Mouse (Mus musculus): ENCODE data around the gene Cav3. TPM values are rescaled to one million over a fixed set of nuclear protein-coding genes. Genes with fewer than 3 reads are reported as not detected.

Gene Cav3
- polyA plus RNA-seq, 1 experiment: 3.0 TPM

DNA sequence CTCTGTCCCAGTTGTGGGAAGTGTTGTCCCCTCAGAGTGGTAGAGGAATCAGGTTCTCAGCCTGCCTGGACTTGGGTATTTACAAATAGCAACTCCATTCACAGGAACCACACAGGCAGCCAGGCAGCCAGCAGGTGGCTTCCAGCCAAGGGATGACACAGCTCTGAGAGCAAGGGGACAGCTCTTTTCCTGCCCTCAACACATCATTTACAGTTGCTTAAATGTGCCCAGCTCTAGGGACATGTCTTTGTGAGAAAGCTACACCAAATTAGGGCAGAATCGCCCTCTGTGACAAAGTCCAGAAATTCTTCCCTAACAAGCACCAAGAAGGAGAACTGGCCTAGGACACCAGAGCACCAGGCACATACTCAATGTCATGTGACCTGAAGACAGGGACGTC, 41.9 kb downstream of the Cav3 start:
- Histone ChIP-seq H3K4me3 (ENCODE audit: insufficient read depth, poor library complexity, severe bottlenecking) (no peak overlapping the region), H3ac (ENCODE audit: control insufficient read depth, insufficient read length, low read depth) (no peak overlapping the region), H3K79me2 (ENCODE audit: control insufficient read depth, insufficient read depth) (no peaks in the 10 kb centered on the region), H3K27me3 (ENCODE audit: control insufficient read depth, insufficient read depth, insufficient read length) (no peaks in the 10 kb centered on the region), H3K36me3 (ENCODE audit: control insufficient read depth, insufficient read depth) (no peaks in the 10 kb centered on the region), H3K79me3 (ENCODE audit: low read depth) (no peaks in the 10 kb centered on the region)
- TF ChIP-seq CTCF (IDR thresholded peaks at IDR 0.05; ENCODE audit: control insufficient read depth, insufficient read depth, insufficient read length) (no peak), MAX (IDR thresholded peaks at IDR 0.05) (no peak), MYOD1 (IDR thresholded peaks at IDR 0.05; ENCODE audit: control insufficient read depth, insufficient read length, low read depth) (no peak)

GRCm38 (mm10) chr6:112507617-112508016, 48.3 kb downstream of the Cav3 start:
- no peaks in the 10 kb centered on the region for H3K36me3 ChIP-seq (ENCODE audit: control insufficient read depth, insufficient read depth)
- H3K79me3 ChIP-seq (ENCODE audit: low read depth): no peaks in the 10 kb centered on the region
- H3K79me2 ChIP-seq (ENCODE audit: control insufficient read depth, insufficient read depth): no peaks in the 10 kb centered on the region
- H3K27me3 ChIP-seq (ENCODE audit: control insufficient read depth, insufficient read depth, insufficient read length): no peaks in the 10 kb centered on the region
- no peak overlapping the region for H3ac ChIP-seq (ENCODE audit: control insufficient read depth, insufficient read length, low read depth)
- no peak for TF ChIP-seq MYOD1 (IDR thresholded peaks at IDR 0.05; ENCODE audit: control insufficient read depth, insufficient read length, low read depth)
- TF ChIP-seq MYOG (IDR thresholded peaks at IDR 0.05; ENCODE audit: control insufficient read depth, extremely low read depth, insufficient read length): no peak
- TF ChIP-seq CTCF (IDR thresholded peaks at IDR 0.05; ENCODE audit: control insufficient read depth, insufficient read depth, insufficient read length): no peak
- TF ChIP-seq USF1 (IDR thresholded peaks at IDR 0.05; ENCODE audit: low read depth): no peak
- no peak for TF ChIP-seq MAX (IDR thresholded peaks at IDR 0.05)
- no peak for TF ChIP-seq FOSL1 (IDR thresholded peaks at IDR 0.05; ENCODE audit: insufficient read depth, low read length, poor library complexity, severe bottlenecking)
- no peak for TF ChIP-seq CEBPB (IDR thresholded peaks at IDR 0.05; ENCODE audit: low read depth)
- no peak overlapping the region for H3K4me3 ChIP-seq (ENCODE audit: insufficient read depth, poor library complexity, severe bottlenecking)

DNA sequence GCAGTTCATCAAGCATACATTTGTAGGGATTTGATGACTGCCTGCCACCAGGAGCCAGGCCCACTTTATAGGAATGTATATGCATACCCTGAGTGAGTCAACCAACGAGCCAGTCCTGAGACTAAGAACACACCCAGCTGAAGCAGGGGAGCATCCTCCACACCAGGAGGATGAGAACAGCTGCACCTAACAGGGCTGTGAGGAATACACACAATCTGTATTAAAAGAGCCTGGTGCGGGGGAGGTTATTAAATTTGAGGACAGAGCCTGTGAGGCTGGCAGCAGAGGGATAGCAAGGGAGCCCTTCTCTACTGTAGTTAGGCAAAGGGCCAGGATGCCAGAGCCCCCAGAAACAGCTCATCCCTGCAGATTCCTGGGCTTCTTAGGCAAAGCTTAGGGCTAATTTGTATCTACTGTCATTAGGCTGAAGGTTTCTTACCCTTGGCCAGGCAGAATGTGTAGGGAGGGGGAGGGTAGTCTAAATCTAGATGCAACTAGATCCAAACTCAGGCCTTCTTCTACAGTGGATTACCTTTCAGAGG, 50.4 kb downstream of the Cav3 start:
- Histone ChIP-seq H3ac (ENCODE audit: control insufficient read depth, insufficient read length, low read depth) (no peak overlapping the region), H3K27me3 (ENCODE audit: control insufficient read depth, insufficient read depth, insufficient read length) (peaks cover 3% of the 10 kb centered on the region), H3K36me3 (ENCODE audit: control insufficient read depth, insufficient read depth) (no peaks in the 10 kb centered on the region), H3K79me3 (ENCODE audit: low read depth) (no peaks in the 10 kb centered on the region), H3K4me3 (ENCODE audit: insufficient read depth, poor library complexity, severe bottlenecking) (no peak overlapping the region), H3K79me2 (ENCODE audit: control insufficient read depth, insufficient read depth) (no peaks in the 10 kb centered on the region)
- TF ChIP-seq MYOG (IDR thresholded peaks at IDR 0.05; ENCODE audit: control insufficient read depth, extremely low read depth, insufficient read length) (no peak), USF1 (IDR thresholded peaks at IDR 0.05; ENCODE audit: low read depth) (no peak), MAX (IDR thresholded peaks at IDR 0.05) (no peak), CEBPB (IDR thresholded peaks at IDR 0.05; ENCODE audit: low read depth) (no peak)

DNA sequence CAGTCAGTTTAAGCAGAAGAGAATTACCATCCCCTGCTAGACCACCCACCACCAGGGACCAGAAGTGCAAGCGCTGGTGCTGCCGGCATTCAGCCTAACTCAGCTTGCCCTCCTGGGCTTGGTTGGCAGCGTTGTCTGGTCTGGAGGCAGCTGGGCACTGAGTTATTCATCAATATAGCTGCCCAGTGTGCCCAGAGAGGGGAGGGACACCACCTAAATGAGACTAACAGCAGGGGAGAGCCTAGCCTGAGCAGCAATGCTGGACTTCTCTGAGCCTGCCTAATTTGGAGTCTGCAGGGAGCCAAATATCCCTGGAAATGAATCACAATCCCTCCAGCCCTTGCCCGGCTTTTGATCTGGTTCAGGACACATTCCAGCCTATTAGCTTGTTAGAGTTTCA, 51.0 kb downstream of the Cav3 start:
- Histone ChIP-seq H3K79me2 (ENCODE audit: control insufficient read depth, insufficient read depth) (no peaks in the 10 kb centered on the region), H3K4me3 (ENCODE audit: insufficient read depth, poor library complexity, severe bottlenecking) (no peak overlapping the region), H3ac (ENCODE audit: control insufficient read depth, insufficient read length, low read depth) (no peak overlapping the region), H3K79me3 (ENCODE audit: low read depth) (no peaks in the 10 kb centered on the region), H3K27me3 (ENCODE audit: control insufficient read depth, insufficient read depth, insufficient read length) (peaks cover 7% of the 10 kb centered on the region), H3K36me3 (ENCODE audit: control insufficient read depth, insufficient read depth) (no peaks in the 10 kb centered on the region)
- TF ChIP-seq MYOG (IDR thresholded peaks at IDR 0.05; ENCODE audit: control insufficient read depth, extremely low read depth, insufficient read length) (no peak), CEBPB (IDR thresholded peaks at IDR 0.05; ENCODE audit: low read depth) (no peak), FOSL1 (IDR thresholded peaks at IDR 0.05; ENCODE audit: insufficient read depth, low read length, poor library complexity, severe bottlenecking) (no peak), MAX (IDR thresholded peaks at IDR 0.05) (no peak), MYOD1 (IDR thresholded peaks at IDR 0.05; ENCODE audit: control insufficient read depth, insufficient read length, low read depth) (no peak), CTCF (IDR thresholded peaks at IDR 0.05; ENCODE audit: control insufficient read depth, insufficient read depth, insufficient read length) (no peak), USF1 (IDR thresholded peaks at IDR 0.05; ENCODE audit: low read depth) (no peak)

DNA sequence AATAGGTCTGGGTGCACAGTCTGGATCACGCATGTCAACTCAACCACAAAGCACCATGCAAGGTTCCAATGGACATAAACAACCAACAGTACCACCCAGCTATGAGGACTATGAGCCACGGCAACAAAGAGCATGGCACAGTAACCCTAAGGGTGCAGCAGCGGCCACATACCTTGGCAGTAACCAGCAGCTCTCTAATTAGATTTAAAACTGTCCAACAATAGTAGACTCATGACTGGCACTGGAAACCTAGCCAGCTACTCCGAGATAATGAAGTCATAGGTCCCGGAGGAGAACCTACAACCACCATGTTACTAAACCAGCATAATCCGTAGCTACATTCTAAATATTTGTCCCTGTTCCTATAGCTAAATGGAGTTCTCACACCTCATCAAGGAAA, 55.3 kb downstream of the Cav3 start:
- Histone ChIP-seq H3K36me3 (ENCODE audit: control insufficient read depth, insufficient read depth) (no peaks in the 10 kb centered on the region), H3K79me2 (ENCODE audit: control insufficient read depth, insufficient read depth) (no peaks in the 10 kb centered on the region), H3K27me3 (ENCODE audit: control insufficient read depth, insufficient read depth, insufficient read length) (peaks cover 19% of the 10 kb centered on the region), H3K79me3 (ENCODE audit: low read depth) (no peaks in the 10 kb centered on the region), H3K4me3 (ENCODE audit: insufficient read depth, poor library complexity, severe bottlenecking) (no peak overlapping the region), H3ac (ENCODE audit: control insufficient read depth, insufficient read length, low read depth) (no peak overlapping the region)
- TF ChIP-seq FOSL1 (IDR thresholded peaks at IDR 0.05; ENCODE audit: insufficient read depth, low read length, poor library complexity, severe bottlenecking) (no peak), MAX (IDR thresholded peaks at IDR 0.05) (no peak), CEBPB (IDR thresholded peaks at IDR 0.05; ENCODE audit: low read depth) (no peak), MYOD1 (IDR thresholded peaks at IDR 0.05; ENCODE audit: control insufficient read depth, insufficient read length, low read depth) (no peak), USF1 (IDR thresholded peaks at IDR 0.05; ENCODE audit: low read depth) (no peak), CTCF (IDR thresholded peaks at IDR 0.05; ENCODE audit: control insufficient read depth, insufficient read depth, insufficient read length) (no peak)

GRCm38 (mm10) chr6:112516496-112516895, 57.2 kb downstream of the Cav3 start:
- peaks cover 36% of the 10 kb centered on the region for H3K27me3 ChIP-seq (ENCODE audit: control insufficient read depth, insufficient read depth, insufficient read length)
- no peak for TF ChIP-seq CTCF (IDR thresholded peaks at IDR 0.05; ENCODE audit: control insufficient read depth, insufficient read depth, insufficient read length)
- TF ChIP-seq FOSL1 (IDR thresholded peaks at IDR 0.05; ENCODE audit: insufficient read depth, low read length, poor library complexity, severe bottlenecking): no peak
- no peak for TF ChIP-seq CEBPB (IDR thresholded peaks at IDR 0.05; ENCODE audit: low read depth)
- TF ChIP-seq MYOG (IDR thresholded peaks at IDR 0.05; ENCODE audit: control insufficient read depth, extremely low read depth, insufficient read length): no peak
- no peak for TF ChIP-seq MYOD1 (IDR thresholded peaks at IDR 0.05; ENCODE audit: control insufficient read depth, insufficient read length, low read depth)
- TF ChIP-seq MAX (IDR thresholded peaks at IDR 0.05): no peak
- TF ChIP-seq USF1 (IDR thresholded peaks at IDR 0.05; ENCODE audit: low read depth): no peak
- H3K79me3 ChIP-seq (ENCODE audit: low read depth): no peaks in the 10 kb centered on the region
- no peak overlapping the region for H3K4me3 ChIP-seq (ENCODE audit: insufficient read depth, poor library complexity, severe bottlenecking)
- H3ac ChIP-seq (ENCODE audit: control insufficient read depth, insufficient read length, low read depth): no peak overlapping the region
- H3K36me3 ChIP-seq (ENCODE audit: control insufficient read depth, insufficient read depth): no peaks in the 10 kb centered on the region
- no peaks in the 10 kb centered on the region for H3K79me2 ChIP-seq (ENCODE audit: control insufficient read depth, insufficient read depth)

Data from C2C12 (cell line).